Mouse (Mus musculus): ENCODE measurements around the gene Sf3b2. TPM values are rescaled to one million over a fixed set of nuclear protein-coding genes. Genes with fewer than 3 reads are reported as not detected.

Sf3b2 gene
- polyA plus RNA-seq, 1 experiment from 2014 or later = 375 TPM

DNA sequence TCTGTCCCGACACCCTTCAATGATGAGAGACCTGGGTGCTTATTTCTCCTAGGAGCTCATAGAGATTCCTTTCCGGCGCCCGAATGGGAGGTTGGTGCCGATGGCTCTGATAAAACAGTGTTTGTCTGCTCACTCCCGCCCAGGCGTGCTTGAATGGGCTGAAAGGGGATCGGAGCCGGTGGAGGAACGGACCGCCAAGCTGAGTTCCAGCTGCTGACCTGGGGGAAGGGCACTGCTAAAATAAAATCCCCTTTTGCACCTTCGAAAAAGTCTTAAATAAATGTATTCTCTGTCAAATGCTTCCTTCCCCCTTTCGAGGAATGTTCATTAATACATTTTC lies 451 bp upstream of the Sf3b2 start:
- H3K27ac ChIP-seq (replicated peaks; ENCODE audit: low read depth, low read length) = peak overlapping the region; percentile 37; the same call in 1 of the 2 replicates
- H3K9me3 ChIP-seq (replicated peaks; ENCODE audit: control insufficient read depth, low read length) = no peaks in the 10 kb centered on the region
- H3K4me3 ChIP-seq (ENCODE audit: low read depth, low read length) = peak overlapping the region; percentile 63
- peak overlapping the region; percentile 62 for H3K9ac ChIP-seq (replicated peaks; ENCODE audit: low read length)
- H3K27me3 ChIP-seq (ENCODE audit: control insufficient read depth, insufficient read depth, low read length) = no peaks in the 10 kb centered on the region
- ATAC-seq (replicated peaks; ENCODE audit: insufficient number of reproducible peaks, low FRiP score, low TSS enrichment, low read depth) (peak; percentile 55), DNase-seq (ENCODE audit: low spot score) (no peak)
- 5% methylated on average over 13 of the region's 13 CpGs for WGBS
- H3K4me1 ChIP-seq (ENCODE audit: control insufficient read depth, insufficient read depth, low read length) = no peaks in the 10 kb centered on the region
- H3K4me2 ChIP-seq (ENCODE audit: low read depth, low read length) = peak overlapping the region; percentile 65
- peaks cover 3% of the 10 kb centered on the region for H3K36me3 ChIP-seq (replicated peaks; ENCODE audit: control insufficient read depth, insufficient read depth, low read depth, low read length)

DNA sequence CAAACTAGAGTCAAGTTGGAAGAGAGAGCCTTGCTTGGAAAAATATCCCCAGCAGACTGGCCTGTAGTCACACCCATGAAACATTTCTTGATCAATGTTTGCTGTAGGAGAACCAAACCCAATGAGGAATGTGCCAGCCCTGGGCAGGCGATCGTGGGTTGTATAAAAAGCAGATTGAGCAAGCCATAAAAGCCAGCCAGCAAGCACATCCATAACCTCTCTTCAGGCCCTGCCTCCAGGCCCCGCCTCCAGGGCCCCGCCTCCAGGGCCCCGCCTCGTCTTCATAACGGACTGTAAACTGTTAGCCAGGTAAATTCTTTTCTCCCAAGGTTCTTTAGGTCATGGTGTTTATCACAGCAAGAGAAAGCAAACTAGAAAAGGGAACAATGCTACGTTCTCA lies 16.9 kb downstream of the Sf3b2 start:
- no peak for ATAC-seq (replicated peaks; ENCODE audit: insufficient number of reproducible peaks, low FRiP score, low TSS enrichment, low read depth)
- WGBS = 81% methylated on average over 8 of the region's 8 CpGs
- no peak overlapping the region for H3K9ac ChIP-seq (replicated peaks; ENCODE audit: low read length)

DNA sequence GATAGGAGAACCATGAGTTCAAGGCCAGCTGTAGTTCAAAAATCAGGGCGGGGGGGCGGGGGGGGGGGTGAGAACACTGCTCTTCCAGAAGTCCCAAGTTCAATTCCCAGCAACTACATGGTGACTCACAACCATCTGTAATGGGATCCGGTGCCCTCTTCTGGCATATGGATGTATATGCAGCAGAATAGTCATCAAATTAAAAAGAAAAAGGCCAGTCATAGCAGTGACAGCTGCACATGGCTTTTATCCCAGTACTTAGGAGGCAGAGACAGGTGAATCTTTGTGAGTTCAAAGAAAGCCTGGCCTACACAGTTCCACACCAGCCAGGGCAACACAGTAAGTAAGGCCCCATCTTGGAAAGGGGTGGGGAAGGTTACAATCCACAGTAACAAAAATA lies 18.1 kb downstream of the Sf3b2 start:
- Histone ChIP-seq H3K4me3 (ENCODE audit: low read depth, low read length) (no peak overlapping the region), H3K4me1 (ENCODE audit: control insufficient read depth, insufficient read depth, low read length) (no peaks in the 10 kb centered on the region), H3K9me3 (replicated peaks; ENCODE audit: control insufficient read depth, low read length) (no peaks in the 10 kb centered on the region), H3K4me2 (ENCODE audit: low read depth, low read length) (no peak overlapping the region), H3K27me3 (ENCODE audit: control insufficient read depth, insufficient read depth, low read length) (no peaks in the 10 kb centered on the region), H3K36me3 (replicated peaks; ENCODE audit: control insufficient read depth, insufficient read depth, low read depth, low read length) (peaks cover 23% of the 10 kb centered on the region), H3K9ac (replicated peaks; ENCODE audit: low read length) (no peak overlapping the region), H3K27ac (replicated peaks; ENCODE audit: low read depth, low read length) (no peak overlapping the region)
- 77% methylated on average over 3 of the region's 3 CpGs for WGBS
- DNase-seq (ENCODE audit: low spot score) = peak; percentile 21
- no peak for ATAC-seq (replicated peaks; ENCODE audit: insufficient number of reproducible peaks, low FRiP score, low TSS enrichment, low read depth)

More for the DNA sequence above, 16.9 kb downstream of the Sf3b2 start:
- Histone ChIP-seq H3K36me3 (replicated peaks; ENCODE audit: control insufficient read depth, insufficient read depth, low read depth, low read length) (peaks cover 26% of the 10 kb centered on the region), H3K4me3 (ENCODE audit: low read depth, low read length) (no peak overlapping the region), H3K4me2 (ENCODE audit: low read depth, low read length) (no peak overlapping the region), H3K27me3 (ENCODE audit: control insufficient read depth, insufficient read depth, low read length) (no peaks in the 10 kb centered on the region), H3K4me1 (ENCODE audit: control insufficient read depth, insufficient read depth, low read length) (no peaks in the 10 kb centered on the region), H3K9me3 (replicated peaks; ENCODE audit: control insufficient read depth, low read length) (no peaks in the 10 kb centered on the region), H3K27ac (replicated peaks; ENCODE audit: low read depth, low read length) (no peak overlapping the region)
- DNase-seq (ENCODE audit: low spot score) = no peak

DNA sequence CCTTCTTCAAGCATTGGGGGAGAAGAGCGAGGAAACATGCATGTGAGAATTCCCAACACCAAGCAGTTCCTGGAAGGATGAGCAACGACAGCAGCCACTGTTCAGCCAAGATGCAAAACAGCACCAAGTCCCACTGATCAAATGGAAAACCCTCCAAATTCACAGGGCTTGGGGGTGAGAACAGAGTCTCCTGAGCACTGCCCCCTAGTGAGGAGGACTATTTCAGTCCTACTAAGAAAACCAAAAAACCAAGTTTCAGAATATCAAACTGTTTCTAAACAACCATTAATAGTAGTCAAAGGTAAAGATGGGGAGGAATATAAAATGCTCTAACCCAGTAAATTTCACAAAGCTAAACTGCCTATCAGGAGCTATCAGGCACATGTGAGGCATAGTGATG lies 18.7 kb downstream of the Sf3b2 start:
- Histone ChIP-seq H3K4me3 (ENCODE audit: low read depth, low read length) (no peak overlapping the region), H3K4me1 (ENCODE audit: control insufficient read depth, insufficient read depth, low read length) (no peaks in the 10 kb centered on the region), H3K27ac (replicated peaks; ENCODE audit: low read depth, low read length) (no peak overlapping the region), H3K9me3 (replicated peaks; ENCODE audit: control insufficient read depth, low read length) (no peaks in the 10 kb centered on the region), H3K27me3 (ENCODE audit: control insufficient read depth, insufficient read depth, low read length) (no peaks in the 10 kb centered on the region), H3K9ac (replicated peaks; ENCODE audit: low read length) (no peak overlapping the region), H3K4me2 (ENCODE audit: low read depth, low read length) (no peak overlapping the region), H3K36me3 (replicated peaks; ENCODE audit: control insufficient read depth, insufficient read depth, low read depth, low read length) (peaks cover 23% of the 10 kb centered on the region)
- ATAC-seq (replicated peaks; ENCODE audit: insufficient number of reproducible peaks, low FRiP score, low TSS enrichment, low read depth) = no peak
- no peak for DNase-seq (ENCODE audit: low spot score)
- WGBS = 94% methylated on average over 2 of the region's 2 CpGs

DNA sequence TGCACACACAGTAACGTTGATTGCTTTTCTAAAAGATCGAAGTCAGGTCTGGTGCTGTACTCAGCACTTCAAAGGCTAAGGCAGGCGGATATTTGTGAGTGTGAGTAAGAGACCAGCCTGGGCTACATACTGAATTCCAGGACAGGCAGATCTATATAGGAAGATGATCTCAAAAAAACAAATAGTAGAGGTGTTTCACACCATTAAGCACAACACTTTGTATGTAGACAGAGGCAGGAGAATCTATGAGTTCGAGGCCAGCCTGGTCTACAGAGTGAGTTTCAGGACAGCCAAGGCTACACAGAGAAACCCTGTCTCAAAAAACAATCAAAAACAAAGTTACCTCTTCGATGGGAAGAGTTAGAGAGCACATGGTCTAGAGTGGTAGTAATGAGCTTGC lies 19.5 kb downstream of the Sf3b2 start:
- DNase-seq (ENCODE audit: low spot score) (no peak), ATAC-seq (replicated peaks; ENCODE audit: insufficient number of reproducible peaks, low FRiP score, low TSS enrichment, low read depth) (no peak)
- H3K9me3 ChIP-seq (replicated peaks; ENCODE audit: control insufficient read depth, low read length) = no peaks in the 10 kb centered on the region
- H3K9ac ChIP-seq (replicated peaks; ENCODE audit: low read length) = no peak overlapping the region
- no peaks in the 10 kb centered on the region for H3K27me3 ChIP-seq (ENCODE audit: control insufficient read depth, insufficient read depth, low read length)
- H3K4me1 ChIP-seq (ENCODE audit: control insufficient read depth, insufficient read depth, low read length) = no peaks in the 10 kb centered on the region
- H3K4me2 ChIP-seq (ENCODE audit: low read depth, low read length) = no peak overlapping the region
- no peak overlapping the region for H3K4me3 ChIP-seq (ENCODE audit: low read depth, low read length)
- peaks cover 23% of the 10 kb centered on the region for H3K36me3 ChIP-seq (replicated peaks; ENCODE audit: control insufficient read depth, insufficient read depth, low read depth, low read length)
- 95% methylated on average over 5 of the region's 5 CpGs for WGBS
- no peak overlapping the region for H3K27ac ChIP-seq (replicated peaks; ENCODE audit: low read depth, low read length)

DNA sequence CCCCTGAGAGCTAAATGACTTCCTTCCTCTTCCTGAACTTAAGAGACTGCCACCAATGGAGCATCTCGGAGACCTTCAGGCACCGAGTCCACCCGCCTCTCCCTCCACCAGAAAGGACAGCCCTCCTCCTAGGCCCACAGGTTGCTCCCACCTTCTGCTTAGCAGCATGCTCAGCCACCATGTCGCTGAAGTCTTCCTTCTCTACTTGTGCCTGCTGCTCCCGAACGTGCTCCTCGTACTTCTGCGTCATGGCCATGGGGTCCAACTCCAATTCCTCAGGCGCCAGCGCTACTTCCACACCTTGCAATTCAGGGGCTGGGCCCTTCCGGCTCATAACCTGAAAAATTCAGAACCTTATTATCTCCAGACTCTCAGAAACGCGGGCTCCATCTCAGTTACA lies 20.6 kb downstream of the Sf3b2 start:
- ATAC-seq (replicated peaks; ENCODE audit: insufficient number of reproducible peaks, low FRiP score, low TSS enrichment, low read depth) = no peak
- Histone ChIP-seq H3K4me3 (ENCODE audit: low read depth, low read length) (no peak overlapping the region), H3K4me2 (ENCODE audit: low read depth, low read length) (no peak overlapping the region), H3K27me3 (ENCODE audit: control insufficient read depth, insufficient read depth, low read length) (no peaks in the 10 kb centered on the region), H3K9ac (replicated peaks; ENCODE audit: low read length) (no peak overlapping the region), H3K4me1 (ENCODE audit: control insufficient read depth, insufficient read depth, low read length) (no peaks in the 10 kb centered on the region), H3K9me3 (replicated peaks; ENCODE audit: control insufficient read depth, low read length) (no peaks in the 10 kb centered on the region), H3K27ac (replicated peaks; ENCODE audit: low read depth, low read length) (no peak overlapping the region), H3K36me3 (replicated peaks; ENCODE audit: control insufficient read depth, insufficient read depth, low read depth, low read length) (peaks cover 20% of the 10 kb centered on the region)
- no peak for DNase-seq (ENCODE audit: low spot score)
- 90% methylated on average over 13 of the region's 13 CpGs for WGBS

DNA sequence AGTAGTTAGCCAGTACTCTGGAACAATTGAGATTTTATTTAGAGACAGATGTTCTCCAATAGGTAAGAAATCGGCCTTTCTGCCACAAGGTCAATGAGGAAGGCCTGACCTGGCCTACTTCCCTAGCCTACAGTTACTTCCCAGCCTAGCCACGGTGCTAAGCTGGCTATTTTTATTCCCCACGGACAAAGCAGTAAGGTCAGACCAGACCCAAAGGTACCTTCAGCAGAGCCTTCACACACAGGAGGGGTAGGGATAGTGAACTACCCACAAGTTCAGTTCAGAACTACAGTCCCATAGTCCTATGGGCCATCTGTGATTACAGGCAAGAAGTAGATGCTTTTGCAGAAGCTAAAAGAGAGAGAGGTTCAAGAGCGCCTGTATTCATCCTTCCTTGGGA lies 21.3 kb downstream of the Sf3b2 start:
- Histone ChIP-seq H3K36me3 (replicated peaks; ENCODE audit: control insufficient read depth, insufficient read depth, low read depth, low read length) (peaks cover 19% of the 10 kb centered on the region), H3K4me3 (ENCODE audit: low read depth, low read length) (no peak overlapping the region), H3K4me2 (ENCODE audit: low read depth, low read length) (no peak overlapping the region), H3K4me1 (ENCODE audit: control insufficient read depth, insufficient read depth, low read length) (no peaks in the 10 kb centered on the region), H3K9ac (replicated peaks; ENCODE audit: low read length) (no peak overlapping the region), H3K9me3 (replicated peaks; ENCODE audit: control insufficient read depth, low read length) (no peaks in the 10 kb centered on the region), H3K27ac (replicated peaks; ENCODE audit: low read depth, low read length) (peak overlapping the region; percentile 75; the same call in 1 of the 2 replicates), H3K27me3 (ENCODE audit: control insufficient read depth, insufficient read depth, low read length) (no peaks in the 10 kb centered on the region)
- DNase-seq (ENCODE audit: low spot score) = peak; percentile 4
- WGBS = 67% methylated on average over 4 of the region's 4 CpGs
- ATAC-seq (replicated peaks; ENCODE audit: insufficient number of reproducible peaks, low FRiP score, low TSS enrichment, low read depth) = no peak

DNA sequence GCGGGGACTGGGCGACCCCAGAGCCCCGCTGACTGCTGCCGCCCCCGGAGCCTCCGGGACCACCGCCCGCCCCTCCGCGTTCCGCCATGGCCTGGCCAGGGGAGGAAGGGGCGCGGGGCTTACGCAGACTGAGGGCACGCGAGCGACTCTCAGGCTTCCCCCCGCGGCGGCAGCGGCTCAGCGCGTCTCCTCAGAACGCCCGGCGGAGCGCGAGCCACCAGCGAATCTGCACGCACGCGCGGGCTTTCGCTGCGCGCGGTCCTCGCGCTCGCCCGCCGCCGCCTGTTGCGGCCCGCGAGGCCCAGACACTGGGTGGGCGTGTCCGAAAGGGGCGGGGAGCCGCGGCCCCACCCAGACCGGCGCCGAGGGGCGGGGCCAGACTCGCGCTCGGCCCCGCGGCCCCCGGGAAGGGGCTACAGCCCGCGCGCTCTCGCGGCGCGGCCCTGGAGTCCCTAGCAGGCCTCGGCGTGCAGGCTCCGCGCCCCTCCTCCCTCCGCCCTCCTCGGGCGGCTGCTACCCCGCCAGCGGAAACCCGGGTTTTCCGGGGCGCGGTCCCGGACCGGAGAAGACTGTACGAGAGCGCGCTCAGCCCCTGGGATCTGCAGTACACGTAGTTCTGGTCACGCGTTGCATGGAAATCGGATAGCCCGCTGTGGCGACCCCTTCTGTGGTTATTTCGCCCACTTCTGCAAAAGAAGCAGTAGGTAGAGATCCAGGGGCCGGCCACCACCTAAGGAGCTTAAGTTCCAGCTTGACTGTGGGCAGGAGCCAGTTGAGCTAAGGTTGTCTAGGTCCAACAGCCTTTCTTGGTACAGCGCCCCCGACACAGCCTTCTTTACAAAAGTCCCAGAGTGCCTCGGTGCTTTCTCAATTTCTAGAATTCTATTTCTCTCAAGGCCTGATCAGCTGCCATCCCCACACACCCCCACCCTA lies 22.2 kb downstream of the Sf3b2 start, which contains the start of gene Pacs1:
Pacs1 (minus strand) TSS at position 319 of the 933 bp plus-strand sequence.
- no peaks in the 10 kb centered on the region for H3K4me1 ChIP-seq (ENCODE audit: control insufficient read depth, insufficient read depth, low read length)
- H3K9me3 ChIP-seq (replicated peaks; ENCODE audit: control insufficient read depth, low read length) = no peaks in the 10 kb centered on the region
- H3K36me3 ChIP-seq (replicated peaks; ENCODE audit: control insufficient read depth, insufficient read depth, low read depth, low read length) = peaks cover 16% of the 10 kb centered on the region
- DNase-seq (ENCODE audit: low spot score) (peak; percentile 94), ATAC-seq (replicated peaks; ENCODE audit: insufficient number of reproducible peaks, low FRiP score, low TSS enrichment, low read depth) (peak; percentile 82)
- peak within 1 kb of the TSS; percentile 93 for H3K9ac ChIP-seq (replicated peaks; ENCODE audit: low read length)
- H3K27ac ChIP-seq (replicated peaks; ENCODE audit: low read depth, low read length) = peak within 1 kb of the TSS; percentile 75
- no peaks in the 10 kb centered on the region for H3K27me3 ChIP-seq (ENCODE audit: control insufficient read depth, insufficient read depth, low read length)
- peak within 1 kb of the TSS; percentile 71 for H3K4me3 ChIP-seq (ENCODE audit: low read depth, low read length)
- under 1% methylated on average over 86 of the region's 97 CpGs for WGBS
- peak within 1 kb of the TSS; percentile 78 for H3K4me2 ChIP-seq (ENCODE audit: low read depth, low read length)

All from embryonic facial prominence, embryonic 11.5 days (tissue).